Mouse (Mus musculus) T-helper 2 cell (primary cell): ENCODE measurements around the gene Pou2af1.

Source experiments
- in situ Hi-C: fragments of 300-600 bp; cut with MboI, MseI; formaldehyde crosslinking; loops from one replicate; pipeline ENCODE4 v1.15.1; 2025; ENCODE audit warnings: high pct_unique_total_duplicates

Gene Pou2af1

DNA sequence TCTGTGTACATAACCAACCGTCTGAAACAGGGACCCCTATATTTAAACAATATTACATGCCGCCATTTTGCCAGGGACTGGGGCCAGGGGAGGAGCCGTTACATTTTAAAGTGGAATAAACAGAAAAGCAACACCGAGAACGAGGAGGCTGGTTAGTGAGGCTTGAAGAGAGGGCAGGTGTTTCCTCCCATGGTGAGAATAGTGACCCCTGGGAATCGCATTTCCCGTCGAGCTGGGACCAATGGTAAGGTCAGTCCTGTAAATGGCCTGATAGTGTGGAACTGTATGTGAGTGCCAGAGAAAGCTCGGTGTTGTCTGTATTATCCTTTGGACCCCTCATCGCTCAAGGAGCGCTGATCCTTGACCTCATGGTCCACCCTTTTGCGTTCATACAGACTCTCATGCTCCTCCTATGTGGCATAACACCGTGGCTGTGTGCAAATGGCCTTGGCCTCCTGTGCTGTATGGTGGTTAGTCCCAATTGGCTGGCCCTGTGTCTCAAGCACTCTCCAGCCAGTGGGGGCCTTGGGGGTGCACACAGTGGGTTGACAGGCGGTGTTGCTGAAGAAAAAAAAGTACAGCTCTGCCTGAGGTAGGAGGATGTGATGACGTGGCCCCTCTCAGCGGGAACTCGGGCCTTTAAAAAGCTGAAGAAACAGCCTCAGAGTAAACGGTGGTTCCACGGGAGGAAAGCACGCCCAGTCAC is at the start of gene Pou2af1:
Gene Pou2af1 (plus strand): TSS at position 686 of the 706 bp plus-strand sequence.
- in situ Hi-C loops = no loop called here

DNA sequence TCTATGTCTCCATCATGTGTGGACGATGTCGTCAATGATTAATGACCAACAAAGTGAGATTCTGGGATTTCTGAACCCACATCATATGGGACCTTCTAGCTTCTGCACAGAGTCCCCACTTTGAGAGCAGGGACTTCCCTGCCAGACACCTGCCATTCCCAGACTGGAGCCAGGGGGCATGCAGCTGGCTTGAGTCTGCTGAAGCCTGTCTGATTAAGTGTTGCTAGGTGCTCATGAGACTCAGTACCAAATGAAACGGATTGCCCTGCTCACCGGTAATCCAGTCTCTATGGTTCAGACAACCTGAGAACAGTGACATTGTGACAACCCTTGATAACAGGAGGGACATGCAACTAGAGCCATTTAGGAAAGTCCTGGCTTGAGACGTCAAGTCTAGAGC is 49.5 kb upstream of the Pou2af1 start:
- in situ Hi-C loops = no loop called here

DNA sequence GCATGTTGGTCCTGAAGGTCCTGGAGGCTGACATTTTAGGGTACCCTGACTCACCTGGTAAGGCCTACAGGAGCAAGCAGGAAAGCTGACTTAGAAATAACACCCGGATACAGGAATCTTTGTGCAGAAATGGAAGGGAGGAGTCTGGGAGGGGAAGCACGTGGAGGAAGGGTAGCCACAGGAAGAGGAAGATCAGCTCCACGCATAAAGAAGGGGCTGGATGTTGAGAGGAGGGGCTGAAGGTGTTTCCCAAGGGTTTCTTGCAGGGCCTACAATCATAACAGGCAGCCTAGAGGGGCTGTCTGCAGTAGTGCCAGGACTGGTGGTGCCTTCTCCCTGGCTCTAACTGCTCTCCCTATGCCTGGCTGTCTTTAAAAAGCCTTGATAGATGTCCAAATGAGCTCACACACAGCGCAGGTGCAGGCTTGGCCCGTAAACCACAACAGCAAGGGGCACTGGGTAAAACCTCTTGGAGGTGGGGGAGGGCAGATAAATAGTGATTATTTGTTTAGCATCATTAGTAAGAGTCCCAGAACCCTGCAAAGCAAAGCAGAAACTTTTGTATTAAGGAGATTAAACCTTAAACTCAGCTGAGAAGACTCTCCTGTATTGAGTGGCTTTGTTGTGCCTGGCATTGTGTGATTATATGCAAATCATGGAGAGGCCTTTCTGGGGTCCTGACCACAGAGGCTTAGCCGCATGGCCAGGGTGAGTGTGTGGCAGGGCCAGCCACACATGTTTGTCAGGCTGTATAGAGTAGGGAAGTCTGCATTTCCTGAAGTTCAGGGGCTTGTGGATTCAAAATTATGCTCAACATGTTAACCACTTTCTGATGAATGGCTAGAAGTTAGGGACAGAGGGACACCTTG is 48.0 kb upstream of the Pou2af1 start, which contains the start of gene Gm32742:
Gene Gm32742 (minus strand): TSS at position 206 of the 869 bp plus-strand sequence.
- in situ Hi-C loops = no loop called here

DNA sequence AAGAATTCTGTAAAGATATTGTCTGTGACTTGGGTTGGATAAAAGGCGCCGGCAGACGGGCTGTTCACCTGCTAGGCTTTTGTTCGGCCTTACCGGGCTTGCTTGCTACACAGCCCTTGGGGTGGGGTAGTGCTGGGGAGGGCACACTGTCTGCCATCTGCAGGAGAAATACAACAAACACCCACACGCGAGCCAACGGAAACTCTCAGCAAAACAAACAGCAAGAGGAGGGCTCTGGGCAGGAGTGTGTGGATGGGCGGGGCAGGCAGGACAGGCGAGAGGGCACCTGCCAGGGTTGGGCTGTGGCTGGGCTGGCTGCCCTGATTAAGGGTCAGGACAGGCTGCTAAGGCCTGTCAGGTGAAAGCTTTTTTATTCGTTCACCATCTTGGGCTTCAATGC is 45.6 kb upstream of the Pou2af1 start:
- in situ Hi-C loops = no loop called here

GRCm38 (mm10) chr9:51168698-51169097 is 44.8 kb upstream of the Pou2af1 start:
- in situ Hi-C loops = no loop called here

DNA sequence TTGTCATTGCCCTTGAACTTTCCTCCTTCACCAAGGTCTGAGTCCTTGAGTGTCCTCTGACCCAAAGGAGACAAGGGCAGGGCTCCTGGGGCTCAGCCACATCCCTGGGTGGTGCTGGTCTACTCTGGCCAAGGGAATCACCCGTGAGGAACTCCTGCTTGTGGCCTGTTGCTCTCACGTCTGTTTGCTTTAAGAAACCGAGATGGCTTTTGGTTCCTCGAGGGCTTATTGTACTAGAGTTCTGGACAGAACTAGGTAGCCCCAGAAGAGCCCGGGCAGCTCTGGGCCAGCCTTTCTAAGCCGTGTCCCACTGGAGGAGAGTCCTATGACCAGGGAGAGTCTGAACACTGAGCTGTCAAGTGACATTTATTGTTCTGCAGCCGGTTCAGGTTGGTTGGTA is 44.4 kb upstream of the Pou2af1 start:
- in situ Hi-C loops = no loop called here

- in situ Hi-C loops = no loop called here
Measured at GRCm38 (mm10) chr9:51170298-51170697, 43.2 kb upstream of the Pou2af1 start.

DNA sequence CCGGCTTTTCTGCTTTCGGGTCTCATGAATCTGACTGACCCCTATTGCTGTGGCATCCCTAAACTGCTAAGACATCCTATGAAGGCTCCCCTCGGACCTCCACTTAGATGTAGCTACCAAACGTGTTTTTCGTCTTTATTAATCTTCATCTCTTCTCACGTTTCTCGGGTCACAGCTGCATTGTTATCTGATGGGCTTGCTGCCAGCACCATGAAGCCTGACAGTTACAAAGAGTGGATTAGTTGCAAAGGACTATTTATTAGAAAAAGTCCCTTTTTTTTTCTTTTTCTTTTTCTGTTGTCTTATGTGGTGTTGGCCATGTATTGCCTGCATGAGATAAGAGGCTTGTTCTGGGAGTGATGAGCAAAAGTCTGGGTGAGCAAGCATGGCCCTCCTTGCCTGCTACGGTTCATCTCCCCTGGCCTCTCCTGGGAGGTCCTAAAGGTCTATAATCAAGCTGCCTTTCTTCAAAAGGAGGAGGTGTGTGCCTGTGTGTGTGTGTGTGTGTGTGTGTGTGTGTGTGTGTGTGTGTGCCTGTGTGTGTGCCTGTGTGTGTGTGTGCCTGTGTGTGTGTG is 38.5 kb upstream of the Pou2af1 start:
- in situ Hi-C loops = loop anchor here (25.0 kb wide), 1 partner anchor 587 kb away; the partner anchor contains the start of gene Arhgap20

DNA sequence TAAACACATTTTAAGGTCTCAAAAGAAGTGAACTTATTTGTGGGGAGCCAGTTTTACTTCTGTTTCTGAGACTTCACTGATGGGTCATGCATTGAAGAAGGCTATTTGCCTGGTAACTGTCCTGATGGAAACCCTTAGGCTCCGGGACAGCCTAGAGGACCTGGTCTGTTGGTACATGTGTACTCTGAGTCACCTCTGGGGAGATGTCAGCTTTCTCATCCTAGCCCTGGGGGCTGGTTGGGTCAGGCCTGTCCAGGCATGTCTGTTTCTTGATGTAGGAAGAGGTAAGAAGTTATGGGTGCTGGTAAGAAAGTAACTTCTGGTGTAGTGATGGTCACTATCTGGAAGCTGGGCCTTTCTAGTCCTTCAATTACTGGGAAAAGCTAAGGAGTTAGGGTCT is 37.8 kb upstream of the Pou2af1 start:
- in situ Hi-C loops = loop anchor here (25.0 kb wide), 1 partner anchor 587 kb away; the partner anchor contains the start of gene Arhgap20

DNA sequence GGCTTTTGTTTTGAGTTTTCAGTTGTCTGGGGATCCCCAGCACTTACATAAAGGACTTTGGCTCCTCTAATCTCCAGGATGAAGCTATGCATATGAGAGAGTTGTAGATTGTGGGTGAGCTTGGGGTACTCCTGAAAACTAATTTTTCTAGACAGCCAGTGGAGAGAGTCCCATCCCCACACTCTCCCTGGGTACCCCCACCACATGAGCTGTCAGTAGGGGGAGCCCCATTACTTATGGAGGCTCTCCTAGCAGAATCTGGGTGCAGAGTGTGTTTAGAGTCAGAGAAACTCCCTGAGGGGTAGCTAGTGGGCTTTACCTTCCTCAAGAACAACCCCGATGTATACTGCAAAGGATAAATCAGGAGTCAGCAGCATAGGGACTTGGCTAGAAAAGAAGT is 35.2 kb upstream of the Pou2af1 start:
- in situ Hi-C loops = loop anchor here (25.0 kb wide), 1 partner anchor 584 kb away; the partner anchor contains the start of gene Arhgap20

DNA sequence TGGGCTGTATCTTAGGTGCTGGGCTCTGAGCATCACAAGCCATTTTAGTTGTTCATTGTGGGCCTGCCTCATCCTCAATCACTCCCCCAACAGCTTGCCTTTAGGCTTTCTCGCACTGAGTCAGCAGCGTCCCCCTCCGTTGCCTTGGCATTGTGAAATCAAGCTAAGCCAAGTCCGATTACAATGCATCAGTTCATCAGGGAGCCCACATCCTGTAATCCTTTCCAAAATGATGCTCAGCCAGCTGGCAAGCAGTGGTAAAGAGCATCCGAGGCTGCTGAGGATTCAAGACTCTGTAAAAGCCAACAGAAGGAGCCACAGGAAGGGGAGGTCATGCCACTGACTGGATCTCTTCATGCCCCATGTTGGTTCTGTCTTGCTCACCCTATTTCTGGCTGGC is 32.9 kb upstream of the Pou2af1 start:
- in situ Hi-C loops = loop anchor here (25.0 kb wide), 1 partner anchor 582 kb away; the partner anchor contains the start of gene Arhgap20

DNA sequence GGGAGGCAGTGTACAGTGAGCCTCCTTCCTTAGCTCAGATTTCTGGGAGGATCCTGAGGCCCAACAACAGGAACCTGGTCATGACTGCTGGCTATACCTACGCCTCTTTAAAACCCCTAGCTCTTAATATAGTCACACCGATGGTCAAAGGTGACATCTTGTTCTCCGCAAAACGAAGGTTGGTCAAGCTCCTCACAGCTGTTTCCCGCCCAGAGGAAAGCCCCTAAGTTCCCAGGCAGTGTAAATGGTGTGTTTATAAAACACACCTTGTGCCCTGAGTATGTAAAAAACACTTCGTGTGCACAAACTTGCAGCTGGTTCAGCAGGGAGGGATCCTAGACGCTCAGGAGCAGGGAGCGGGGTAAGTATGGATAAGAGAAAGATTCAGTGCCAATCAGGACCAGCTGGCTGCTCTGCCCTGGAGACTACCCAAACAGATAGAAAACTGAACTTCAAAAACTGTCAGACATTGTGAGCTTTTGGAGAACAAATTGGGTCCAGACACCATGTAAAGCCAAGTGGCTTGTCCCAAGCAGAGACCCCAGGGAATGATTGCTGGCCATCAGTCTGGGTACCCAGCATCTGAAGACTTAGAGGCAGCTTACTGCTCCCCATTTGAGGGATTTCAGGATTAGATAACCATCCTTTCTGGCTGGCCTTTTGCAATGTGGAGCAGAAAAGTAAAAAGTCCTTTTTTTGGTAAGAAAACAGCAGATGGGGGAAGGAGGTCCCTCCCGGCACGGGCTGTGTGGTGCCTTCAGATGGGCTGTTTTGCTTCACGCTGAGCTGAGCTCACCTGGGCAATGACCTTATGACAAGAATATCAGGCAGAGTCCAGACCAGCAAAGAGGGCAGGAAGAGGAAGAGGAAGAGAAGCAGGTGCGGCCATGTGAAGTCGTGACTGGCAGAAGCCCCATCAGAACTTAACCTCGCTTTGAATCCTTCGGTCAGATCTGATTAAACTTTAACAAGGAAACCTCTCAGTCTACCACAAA is 30.5 kb upstream of the Pou2af1 start:
- in situ Hi-C loops = loop anchor here (25.0 kb wide), 1 partner anchor 579 kb away; the partner anchor contains the start of gene Arhgap20

DNA sequence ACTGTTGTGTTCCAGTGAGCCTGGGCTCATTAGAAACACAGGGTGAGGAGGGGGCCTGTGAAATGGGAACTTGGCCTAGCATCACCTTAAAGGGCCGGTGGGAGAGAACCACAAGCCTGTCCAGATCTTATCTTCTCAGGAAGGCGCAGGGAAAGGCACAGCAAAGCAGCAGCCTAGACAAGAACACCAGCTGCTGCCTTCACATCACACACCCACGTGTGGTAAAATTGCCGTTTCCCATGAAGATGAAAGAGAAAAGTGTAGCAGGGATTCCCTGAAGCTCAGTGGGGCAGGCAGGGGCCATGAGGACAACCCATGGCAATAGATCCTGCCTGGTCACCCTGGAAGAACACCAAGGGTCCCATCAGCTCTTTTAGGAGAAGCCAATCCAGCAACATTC is 28.1 kb upstream of the Pou2af1 start:
- in situ Hi-C loops = loop anchor here (25.0 kb wide), 1 partner anchor 577 kb away; the partner anchor contains the start of gene Arhgap20

- in situ Hi-C loops = loop anchor here (25.0 kb wide), 1 partner anchor 576 kb away; the partner anchor contains the start of gene Arhgap20
Measured at GRCm38 (mm10) chr9:51185871-51186270, 27.6 kb upstream of the Pou2af1 start.

- in situ Hi-C loops = loop anchor here (25.0 kb wide), 1 partner anchor 572 kb away; the partner anchor contains the start of gene Arhgap20
Measured at GRCm38 (mm10) chr9:51190655-51191054, 22.9 kb upstream of the Pou2af1 start.

DNA sequence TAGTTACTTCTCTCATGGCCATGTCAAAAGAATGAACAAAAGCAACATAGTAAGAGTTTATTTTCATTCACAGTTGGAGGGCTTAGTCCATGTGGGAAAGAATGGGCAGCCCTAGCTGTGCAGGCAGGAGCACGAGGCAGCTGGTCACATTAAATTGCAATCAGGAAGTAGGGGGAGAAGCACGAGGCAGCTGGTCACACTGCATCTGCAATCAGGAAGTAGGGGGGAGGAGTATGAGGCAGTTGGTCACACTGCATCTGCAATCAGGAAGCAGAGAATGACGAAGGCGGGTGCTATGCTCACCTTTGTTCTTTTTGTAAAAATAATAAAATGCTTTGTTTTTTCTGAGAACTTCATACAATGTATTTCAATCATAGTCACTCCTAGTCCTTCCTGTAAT is 18.7 kb upstream of the Pou2af1 start:
- in situ Hi-C loops = loop anchor here (25.0 kb wide), 1 partner anchor 568 kb away; the partner anchor contains the start of gene Arhgap20

DNA sequence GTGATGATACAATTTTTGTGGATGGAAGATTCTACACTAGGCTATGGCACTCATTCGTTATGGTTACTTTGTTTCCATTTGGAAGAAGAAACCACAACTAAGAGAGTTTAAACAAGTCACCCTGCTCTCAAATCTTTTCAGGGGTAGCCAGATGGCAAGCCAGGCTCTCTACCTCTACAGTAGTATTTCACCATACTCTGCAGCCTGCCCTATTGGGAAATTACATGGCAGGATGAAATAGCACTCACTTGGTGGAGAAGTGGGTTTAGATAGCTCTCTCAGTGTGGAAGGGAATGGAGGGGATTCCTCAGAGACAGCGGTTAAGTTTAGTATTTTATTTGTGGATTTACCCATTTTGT is 4.6 kb upstream of the Pou2af1 start:
- in situ Hi-C loops = no loop called here

GRCm38 (mm10) chr9:51211191-51211590 is 2.3 kb upstream of the Pou2af1 start:
- in situ Hi-C loops = no loop called here

GRCm38 (mm10) chr9:51213729-51214237 is 275 bp downstream of the Pou2af1 start:
- in situ Hi-C loops = no loop called here

- in situ Hi-C loops = no loop called here
Measured at GRCm38 (mm10) chr9:51215311-51215710, 1.8 kb downstream of the Pou2af1 start.
